Mouse (Mus musculus): ENCODE measurements around the gene Pelo.

DNA sequence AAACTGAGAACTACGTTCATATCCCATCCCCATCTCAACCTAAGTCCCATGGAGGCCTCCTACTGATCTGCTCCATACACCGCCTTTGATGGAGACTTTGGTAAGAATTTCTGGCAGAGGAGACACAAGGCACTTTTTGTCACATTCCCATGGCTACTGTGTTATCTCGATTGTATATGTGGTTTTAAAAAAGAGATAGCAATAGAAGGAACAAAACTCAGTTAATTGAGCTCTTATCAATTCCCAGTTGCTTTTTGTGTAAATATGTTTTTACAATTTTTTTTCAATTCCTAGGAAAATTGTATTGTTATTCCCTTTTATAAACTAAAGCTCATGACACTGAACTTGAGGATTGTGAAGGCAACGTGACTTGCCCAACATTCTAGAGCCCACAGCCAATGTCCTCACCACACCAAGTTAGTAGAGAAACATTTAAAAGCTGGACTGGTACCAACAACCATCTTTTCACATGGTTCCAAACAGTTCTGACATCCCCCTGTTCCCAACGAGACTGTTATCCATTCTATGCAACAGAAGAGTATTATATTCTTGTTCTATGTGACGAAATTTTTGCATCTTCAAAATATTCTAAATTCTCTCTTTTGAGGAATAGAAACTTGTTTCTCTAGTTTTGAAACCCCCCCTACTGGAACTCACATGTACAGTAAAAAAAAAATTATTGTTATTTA is 10.8 kb downstream of the Pelo start:
- TF ChIP-seq CTCF (IDR thresholded peaks at IDR 0.05; ENCODE audit: control insufficient read depth, insufficient read depth, low read length) (no peak), POLR2A (IDR thresholded peaks at IDR 0.05; ENCODE audit: borderline replicate concordance, control insufficient read depth, low read depth, low read length) (no peak)
